Mouse (Mus musculus): ENCODE results near the gene Kcnj5.

- TF ChIP-seq ZNF384 (IDR thresholded peaks at IDR 0.05; ENCODE audit: low read depth, low read length) (no peak), HCFC1 (IDR thresholded peaks at IDR 0.05; ENCODE audit: borderline replicate concordance, insufficient read depth, low read length) (no peak)
Measured at GRCm38 (mm10) chr9:32340831-32341230, 3.3 kb downstream of the Kcnj5 start.

All from ES-E14 (cell line).